Mouse (Mus musculus): ENCODE data around the gene Pabpn1l. TPM values are rescaled to one million over a fixed set of nuclear protein-coding genes. Genes with fewer than 3 reads are reported as not detected.

Gene Pabpn1l
- under 1 TPM in 2 of 4 experiments, not detected in 2; 0.24 to 0.57 TPM for total RNA-seq (2022)

DNA sequence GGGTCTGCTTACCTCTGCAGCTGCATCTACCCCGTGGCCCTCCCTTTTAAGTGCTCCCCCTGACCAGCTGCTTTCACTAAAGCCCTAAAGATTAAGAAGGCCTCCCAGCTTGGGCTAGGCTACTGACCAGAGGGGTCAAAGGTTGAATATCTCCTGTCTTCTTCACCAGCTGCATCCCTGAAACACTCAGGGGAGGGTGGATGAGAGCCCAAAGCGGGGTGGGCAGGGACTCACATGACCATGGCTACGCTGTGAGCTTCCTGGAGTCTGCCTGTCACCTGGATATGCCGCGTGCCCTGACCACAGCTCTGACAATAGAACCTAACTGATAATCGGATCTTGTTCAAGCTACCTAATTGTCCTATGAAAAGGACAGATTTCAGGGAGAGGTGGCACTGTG is at the start of gene Pabpn1l:
Gene Pabpn1l (minus strand): TSS at position 13 of the 400 bp plus-strand sequence.
- no peak for DNase-seq (ENCODE audit: low spot score)

DNA sequence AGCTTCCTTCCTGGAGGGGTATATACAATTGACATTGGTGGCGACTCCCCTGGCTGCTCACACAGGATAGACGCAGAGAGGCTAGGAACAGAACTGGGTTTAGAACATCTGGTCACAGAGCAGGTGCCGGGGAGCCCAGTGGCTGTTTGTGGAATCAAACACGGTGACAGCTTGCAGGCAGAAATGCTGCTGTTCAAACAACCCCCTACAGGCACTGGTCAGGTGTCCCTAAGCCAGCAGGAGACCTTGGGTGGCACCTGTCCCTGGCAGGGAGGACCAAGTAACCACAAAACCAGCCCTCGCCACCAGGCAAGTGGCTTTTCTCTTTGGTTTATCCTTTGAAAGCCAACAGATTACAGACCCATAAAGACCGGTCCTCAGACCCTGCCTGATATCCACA is 49.4 kb upstream of the Pabpn1l start:
- DNase-seq (ENCODE audit: low spot score) = no peak

DNA sequence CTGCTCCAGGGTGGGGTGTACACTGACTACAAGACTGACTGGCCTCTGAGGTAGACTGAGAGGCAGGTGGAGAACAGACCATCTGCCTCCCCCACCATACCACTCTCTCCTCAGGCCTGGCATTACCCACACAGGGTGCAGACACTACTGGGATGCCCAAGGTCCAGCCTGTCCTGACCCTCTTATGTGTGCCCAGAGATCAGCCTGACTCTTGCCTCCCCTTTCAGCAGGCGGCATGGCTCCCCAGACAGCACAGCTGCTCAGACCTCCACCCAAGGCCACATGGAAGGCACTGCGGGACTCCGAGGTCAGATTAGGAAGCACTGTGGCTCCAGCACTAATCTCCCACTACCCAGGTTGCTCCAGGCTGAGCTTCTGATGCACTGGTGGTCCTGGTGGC is 48.2 kb upstream of the Pabpn1l start:
- DNase-seq (ENCODE audit: low spot score) = no peak

DNA sequence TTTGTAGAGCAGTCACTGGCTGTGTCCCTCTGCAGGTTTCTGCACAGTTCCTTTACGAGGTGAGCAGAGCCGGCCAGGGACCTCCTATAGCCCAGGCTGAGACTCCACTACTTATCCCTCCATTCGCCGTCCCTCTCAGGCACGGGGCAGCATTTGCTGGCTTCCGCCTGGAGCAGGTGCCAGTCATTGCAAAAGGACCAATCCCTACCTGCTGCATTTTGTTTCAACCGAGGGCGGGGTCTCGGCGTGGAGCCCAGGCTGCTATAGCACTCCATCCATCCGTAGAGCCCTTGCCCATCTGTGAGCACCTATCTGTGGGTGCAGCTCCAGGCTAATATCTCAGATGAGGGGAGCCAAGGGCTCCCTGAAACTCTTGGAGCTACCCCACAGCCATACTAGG is 47.5 kb upstream of the Pabpn1l start:
- no peak for DNase-seq (ENCODE audit: low spot score)

DNA sequence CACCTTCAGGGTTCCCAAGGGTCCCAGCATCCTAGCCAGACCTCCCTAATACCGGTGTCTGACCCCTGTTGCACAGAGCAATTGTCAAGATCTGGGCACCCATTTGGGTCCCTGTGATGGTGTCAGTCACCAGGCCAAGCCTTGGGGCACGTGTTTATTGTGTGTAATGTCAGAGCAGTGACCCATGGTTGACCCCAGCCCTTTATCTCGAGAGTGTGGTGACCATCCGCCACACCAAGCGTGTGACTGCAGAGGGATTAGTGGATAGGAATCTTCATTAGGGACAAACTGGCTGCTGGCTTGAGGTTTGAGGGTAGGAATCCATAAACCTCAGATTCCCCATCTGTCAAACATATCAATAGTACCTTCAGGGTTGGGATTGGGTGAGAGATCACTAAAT is 46.8 kb upstream of the Pabpn1l start:
- DNase-seq (ENCODE audit: low spot score) = no peak

DNA sequence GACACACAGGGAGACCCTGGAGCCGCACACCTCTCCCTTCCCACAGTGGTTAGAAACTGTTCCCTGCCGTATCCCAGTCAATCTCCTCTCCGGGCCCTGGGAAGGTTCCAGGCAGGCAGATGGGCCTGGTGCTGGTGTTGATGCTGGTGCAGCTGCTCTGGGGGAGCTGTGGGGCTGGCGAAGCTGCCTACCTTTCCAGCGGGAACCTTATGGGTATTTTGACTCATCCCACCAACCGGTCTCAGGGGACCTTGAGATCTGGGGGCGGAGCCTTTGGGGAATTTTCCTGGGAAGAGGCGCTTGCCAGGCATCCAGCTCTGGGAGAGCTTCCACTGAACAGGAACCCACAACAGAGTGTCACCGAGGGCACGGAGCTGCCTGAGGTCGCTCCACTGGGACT is 45.3 kb upstream of the Pabpn1l start:
- no peak for DNase-seq (ENCODE audit: low spot score)

DNA sequence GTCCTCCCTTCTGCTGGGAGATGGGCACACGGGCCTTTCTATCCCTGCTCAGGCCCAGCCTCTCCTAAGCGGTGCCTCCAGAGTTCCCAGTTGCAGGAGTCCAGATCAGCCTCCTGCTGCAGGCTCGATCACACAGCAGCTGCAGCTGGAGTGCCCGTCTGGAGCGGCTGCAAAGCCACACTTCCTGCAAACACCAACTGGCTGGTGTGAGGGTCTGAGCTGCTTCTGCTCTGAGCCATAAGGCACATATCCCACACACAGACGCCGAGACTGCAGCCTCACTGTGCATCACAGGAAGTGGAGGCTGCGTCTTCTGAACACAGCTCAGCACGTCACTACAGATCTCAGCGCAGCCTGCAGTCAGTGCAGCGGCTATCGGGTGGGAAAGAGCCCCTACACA is 44.3 kb upstream of the Pabpn1l start:
- DNase-seq (ENCODE audit: low spot score) = no peak

DNA sequence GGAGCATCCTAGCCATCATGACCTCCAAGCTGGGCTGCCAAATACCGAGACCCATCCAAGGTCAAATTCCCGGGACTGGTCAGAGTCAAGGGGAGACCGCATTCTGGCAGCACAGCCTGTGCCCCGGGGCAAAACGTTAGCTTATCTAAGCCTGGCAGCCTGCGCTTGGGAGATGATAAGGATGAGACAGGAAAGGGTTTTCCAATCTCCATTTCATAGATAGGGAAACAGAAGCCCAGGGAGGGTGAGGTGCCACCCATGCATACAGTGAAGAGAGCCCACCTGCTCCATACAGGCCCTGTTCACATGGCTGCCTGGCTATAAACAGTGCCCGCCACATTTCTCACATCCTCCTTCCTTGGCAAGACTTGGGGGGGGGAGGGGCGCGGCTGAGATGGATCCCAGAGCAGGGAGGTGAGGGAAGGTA is 43.8 kb upstream of the Pabpn1l start:
- DNase-seq (ENCODE audit: low spot score) = peak; percentile 70

DNA sequence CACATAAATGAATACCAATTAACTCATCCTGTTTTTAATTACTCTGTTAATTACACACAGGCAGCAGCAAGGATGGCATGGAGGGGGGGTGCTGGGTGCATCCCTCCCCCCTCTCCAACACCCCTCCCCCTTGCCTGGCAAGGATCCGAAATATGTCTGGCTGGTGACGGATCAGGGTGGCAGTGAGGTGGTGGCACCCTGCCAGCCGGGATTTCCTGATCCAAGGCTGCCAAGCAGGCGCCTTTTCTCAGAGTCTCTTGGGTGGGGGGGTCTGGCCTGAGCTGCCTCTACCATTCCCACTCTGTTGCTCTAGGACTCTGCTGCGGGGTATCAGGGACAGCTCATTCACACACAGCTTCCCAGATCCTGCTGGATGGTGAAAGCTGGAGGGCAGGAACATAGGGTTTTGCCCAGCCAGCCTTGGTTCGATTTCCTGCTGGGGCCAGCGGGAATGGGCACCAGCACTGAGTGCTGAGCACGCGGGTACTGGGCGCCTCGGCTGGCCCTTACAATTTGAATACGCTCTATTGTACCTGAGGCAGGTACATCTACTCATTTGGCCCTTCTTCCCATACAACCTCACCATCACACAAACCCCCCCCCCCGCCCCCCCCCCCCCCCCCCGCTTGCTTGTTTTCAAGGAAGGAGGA is 43.3 kb upstream of the Pabpn1l start:
- peak; percentile 63 for DNase-seq (ENCODE audit: low spot score)

DNA sequence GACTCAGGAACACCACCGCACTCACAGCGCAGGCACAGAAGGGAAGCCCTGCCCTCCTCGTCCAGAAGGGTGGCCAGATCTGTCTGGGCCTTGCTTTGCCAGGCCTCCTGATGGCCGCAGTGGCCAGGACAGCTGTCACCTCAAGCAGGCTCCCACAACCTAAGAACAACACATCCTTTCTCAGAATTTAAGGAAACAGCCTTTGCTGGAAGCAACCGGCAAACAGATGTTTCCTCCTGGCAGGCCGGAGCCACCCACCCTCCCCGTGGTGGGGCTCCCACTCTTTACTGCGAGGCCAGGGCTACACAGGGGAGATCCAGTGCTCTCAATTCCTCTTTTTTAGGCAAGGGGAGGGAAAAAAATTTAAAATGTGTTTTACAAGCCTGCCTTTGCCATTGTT is 42.7 kb upstream of the Pabpn1l start:
- peak; percentile 86 for DNase-seq (ENCODE audit: low spot score)

DNA sequence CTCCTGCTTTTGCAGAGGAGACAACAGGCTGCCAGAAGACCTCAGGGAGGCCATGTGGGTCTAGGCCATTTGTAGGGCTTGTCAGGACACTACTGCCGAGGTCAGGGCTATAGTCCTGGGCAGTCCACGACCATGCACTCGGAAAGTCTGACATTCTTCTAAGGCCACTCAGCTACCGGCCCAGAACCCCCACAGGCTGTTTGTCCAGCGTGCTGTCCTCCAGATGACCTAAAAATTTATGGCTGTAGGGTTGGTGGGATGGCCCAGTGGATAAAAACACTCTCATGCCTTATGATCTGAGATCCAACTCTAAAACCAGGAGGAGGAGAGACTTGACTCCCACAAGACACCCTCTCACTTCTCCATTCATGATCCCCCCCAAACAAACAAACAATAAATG is 41.1 kb upstream of the Pabpn1l start:
- DNase-seq (ENCODE audit: low spot score) = no peak

DNA sequence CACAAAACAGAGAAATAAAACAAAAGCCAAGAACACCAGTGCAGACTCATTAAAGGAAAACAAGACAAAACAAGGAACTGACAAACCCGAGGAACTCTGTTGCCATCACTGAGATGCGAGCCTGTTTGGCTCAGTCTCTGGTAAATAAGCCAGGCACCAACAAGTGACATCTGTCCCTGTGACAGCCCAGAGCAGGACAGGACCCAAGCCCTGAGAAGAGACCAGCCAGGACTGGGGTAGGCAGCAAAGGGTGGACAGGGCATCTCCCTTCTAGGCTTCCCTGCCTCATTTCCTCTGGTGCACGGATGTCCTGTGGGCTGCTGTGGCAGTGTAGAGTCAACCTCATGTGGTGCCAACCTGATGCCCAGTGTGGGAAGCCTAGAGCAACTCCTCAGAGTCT is 40.6 kb upstream of the Pabpn1l start:
- DNase-seq (ENCODE audit: low spot score) = no peak

DNA sequence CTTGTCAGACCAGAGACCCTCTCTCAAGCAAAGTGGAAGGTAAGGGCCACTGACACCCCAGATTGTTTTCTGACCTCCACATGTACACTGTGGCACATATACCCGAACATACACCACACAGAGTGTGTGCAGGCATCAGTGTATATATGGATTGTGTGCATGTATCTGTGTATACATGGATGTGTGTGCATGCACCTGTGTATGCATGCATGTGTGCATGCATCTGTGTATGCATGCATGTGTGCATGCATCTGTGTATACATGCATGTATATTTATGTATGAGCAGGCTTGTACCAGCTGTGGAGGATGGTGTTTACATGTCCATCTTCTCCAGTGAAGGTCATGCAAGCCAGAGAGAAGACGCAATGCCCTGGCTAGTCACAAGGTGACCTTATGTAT is 39.4 kb upstream of the Pabpn1l start:
- no peak for DNase-seq (ENCODE audit: low spot score)

DNA sequence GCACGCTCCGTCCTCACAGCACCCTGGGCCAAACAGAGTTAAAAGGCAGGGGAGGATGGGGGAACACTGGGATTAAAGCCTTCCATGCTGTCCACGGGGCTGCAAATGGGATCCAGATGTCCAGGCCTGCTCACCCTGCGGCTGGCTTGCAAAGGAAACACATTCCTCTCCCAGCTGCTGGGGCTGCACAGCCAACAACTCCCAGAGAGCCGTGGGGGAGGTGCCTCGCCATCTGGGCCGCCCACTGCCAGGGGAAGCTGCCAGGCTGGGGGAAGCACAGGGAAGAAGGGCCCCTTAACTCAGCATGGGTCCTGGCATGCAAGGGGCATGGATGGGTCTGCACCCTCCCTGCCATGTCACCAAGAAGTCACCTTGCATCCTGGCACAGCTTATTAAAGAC is 38.6 kb upstream of the Pabpn1l start:
- peak; percentile 76 for DNase-seq (ENCODE audit: low spot score)

DNA sequence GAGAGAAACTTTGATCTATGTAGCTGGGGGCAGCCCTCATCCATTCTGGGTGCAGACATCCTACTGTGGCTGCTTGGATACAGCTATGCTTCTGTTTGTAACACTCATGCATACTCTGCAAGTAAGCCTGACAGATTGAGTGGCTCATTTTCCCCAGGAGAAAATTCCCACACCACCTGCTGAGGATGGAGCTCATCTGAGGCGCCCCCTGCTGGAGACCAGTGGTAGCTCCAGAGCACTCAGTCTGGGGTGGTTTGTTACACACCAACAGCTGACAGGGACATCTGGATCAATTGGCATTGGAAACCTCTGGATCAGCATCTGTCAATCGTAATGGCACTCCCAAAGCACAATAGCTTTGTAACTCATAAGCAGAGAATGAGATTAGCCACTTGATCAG is 37.5 kb upstream of the Pabpn1l start:
- DNase-seq (ENCODE audit: low spot score) = no peak

DNA sequence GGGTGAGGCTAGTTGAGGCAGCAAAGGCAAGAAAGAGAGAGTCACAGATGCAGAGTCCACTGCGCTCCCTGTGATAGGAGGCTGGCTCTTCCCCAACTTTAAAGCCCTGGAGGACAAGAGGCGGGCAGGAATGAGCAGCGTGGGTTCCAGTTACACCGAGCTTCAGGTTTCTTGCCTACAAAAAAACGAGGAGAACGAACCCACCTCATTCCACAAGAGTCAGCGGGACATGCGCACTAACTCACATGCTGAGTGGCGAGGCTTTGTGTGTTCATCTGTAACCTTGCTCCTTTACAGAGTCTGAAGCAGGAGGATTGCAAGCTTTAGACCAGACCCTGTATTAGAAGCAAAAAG is 36.2 kb upstream of the Pabpn1l start:
- no peak for DNase-seq (ENCODE audit: low spot score)

DNA sequence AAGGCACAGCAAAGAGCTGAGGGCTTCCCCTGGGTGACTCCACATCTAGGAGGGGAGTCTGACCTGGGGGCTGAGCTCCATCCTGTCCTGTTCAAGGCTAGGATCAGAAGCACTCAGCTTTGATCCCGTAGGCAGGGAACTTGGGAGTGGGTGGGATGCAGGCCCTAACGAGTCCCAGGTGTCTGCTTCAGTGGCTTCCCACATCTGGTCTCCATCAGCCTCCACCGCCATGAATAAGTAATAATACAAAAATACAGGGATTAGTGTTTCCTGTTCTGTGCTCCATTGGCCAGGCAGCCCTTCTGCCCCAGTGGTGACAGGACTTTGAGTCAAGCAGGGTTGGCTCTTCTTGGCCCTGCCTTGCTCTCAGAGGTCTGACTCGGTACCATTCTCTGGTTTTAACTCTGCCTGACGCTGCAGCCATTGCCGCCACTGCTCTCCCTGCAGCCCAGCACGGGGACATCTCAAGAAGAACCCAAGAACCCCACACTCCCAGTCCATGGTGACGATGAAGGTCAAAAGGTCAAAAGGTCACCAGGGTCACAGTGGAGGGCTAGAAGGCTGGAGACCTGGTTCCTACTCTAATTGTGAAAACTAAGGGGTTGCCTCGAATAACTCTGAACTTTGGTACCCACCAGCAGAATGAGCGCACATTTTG is 35.7 kb upstream of the Pabpn1l start:
- no peak for DNase-seq (ENCODE audit: low spot score)

DNA sequence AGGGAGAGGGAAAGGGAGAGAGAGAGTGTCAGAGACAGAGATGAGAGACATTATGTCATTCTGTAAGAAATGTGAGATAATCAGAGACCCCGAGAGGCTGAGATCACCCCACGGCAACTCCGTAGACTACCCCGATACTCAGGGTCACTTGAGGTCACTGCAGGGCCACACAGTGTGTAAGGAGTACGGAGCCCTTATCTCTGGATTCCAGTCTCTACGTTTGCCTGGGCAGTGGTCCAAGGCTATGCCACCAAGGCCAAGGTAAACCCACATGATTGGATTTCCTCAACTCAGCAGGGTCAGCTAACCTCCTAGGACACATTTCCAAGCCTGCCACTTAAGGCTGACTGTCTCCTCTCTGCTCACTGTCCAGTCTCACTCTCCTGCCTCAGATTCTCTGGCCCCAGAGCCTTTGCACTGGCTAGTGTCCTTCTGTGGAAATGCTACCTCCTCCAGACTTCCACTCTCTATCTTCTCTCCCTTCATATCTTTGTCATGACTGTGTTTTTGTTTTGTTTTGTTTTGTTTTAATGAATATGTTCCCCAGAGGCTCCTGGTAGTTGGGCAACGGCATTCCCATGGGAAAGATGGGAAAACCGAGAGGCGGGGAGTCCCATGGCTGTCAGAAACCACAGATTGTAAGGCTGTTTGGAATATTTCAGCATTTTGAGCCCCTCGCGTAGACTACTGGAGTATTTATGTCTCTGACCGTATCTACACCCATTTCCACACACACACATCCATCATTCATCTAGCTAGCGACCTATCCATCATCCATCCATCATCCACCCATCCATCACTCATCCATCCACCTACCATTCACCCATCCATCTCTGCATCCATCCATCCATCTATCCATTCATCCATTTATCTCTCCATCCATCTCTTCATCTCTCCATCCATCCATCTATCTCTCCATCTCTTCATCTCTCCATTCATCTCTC is 33.8 kb upstream of the Pabpn1l start:
- DNase-seq (ENCODE audit: low spot score) = peak; percentile 80

DNA sequence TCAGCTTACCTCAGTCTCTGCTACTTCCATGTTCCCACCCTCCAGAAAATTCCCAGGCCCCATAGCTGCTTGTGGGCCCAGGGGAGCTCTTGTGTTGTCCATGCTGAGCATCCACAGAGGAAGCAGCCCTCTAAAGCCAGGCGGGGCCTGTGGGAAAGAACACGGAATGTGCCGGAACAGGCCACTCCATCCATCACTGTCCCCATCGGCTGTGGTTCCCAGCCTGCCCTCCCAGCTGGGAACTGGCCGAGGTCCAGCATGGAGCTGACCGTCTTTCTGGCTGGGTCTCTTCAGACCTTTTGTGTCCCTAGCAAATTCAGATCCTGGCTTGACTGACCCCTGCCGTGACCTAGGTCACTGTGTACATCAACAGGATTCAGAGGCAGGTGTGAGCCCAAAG is 32.2 kb upstream of the Pabpn1l start:
- peak; percentile 79 for DNase-seq (ENCODE audit: low spot score)

DNA sequence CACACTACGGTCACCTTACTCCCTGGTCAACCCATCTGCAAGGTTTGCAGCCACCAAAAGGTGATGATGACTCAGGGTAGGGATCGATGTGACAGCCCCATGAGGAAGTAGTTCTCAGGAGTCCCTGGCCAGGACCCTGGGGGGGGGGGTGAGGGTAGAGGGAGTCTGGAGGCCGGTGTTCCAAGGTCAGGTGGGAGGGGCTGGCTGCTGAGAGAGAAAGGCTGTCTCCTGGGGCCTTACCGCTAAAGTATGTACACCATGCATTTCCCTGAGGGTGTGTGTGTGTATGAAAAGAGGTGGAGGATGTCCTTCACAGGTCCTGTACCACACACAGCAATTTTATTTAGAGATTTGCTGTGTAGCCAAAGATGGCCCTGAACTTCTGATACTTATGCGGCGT is 30.1 kb upstream of the Pabpn1l start:
- DNase-seq (ENCODE audit: low spot score) = no peak

DNA sequence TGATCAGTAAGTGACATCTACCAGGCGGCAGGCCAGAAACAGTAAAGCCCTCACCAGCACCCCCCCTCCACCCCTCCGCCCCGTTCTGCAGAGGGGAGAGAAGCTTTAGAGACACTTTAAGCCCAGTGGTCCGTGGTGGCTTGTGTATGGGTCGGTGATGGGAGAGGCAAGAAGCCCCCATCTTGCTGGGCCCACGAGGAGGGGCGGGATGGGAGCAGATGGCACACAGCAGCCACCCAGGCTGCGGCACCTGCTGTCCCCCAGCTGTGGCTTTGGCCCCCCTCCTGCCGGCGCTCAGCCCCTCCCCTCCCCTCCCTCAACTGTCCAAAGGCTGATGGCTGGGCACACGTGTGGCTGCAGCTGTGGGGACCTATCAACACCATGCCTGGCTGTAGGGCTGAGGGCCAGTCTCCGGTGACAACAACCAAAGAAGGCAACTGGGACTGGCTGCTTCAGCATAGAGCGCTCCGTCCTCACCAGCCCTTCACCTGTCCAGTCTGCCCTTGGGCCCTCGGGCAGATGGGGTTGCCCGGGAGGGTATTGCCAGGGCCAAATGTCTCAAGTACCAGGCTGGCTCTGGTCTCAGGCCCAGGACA is 28.9 kb upstream of the Pabpn1l start:
- DNase-seq (ENCODE audit: low spot score) = peak; percentile 55

Data from heart, adult 8-10 months (tissue).